Mouse (Mus musculus) WW6 (cell line): ENCODE results near the gene Ssxb1.
"Not testable (repeated sequence)": the region's sequence is repeated elsewhere in the genome, so short reads cannot be mapped to it uniquely, and the experiment has no call there.

Experiments used
- DNase-seq: peaks from one replicate; pipeline ENCODE4 v3.0.0-alpha.2; 2013; ENCODE audit warnings: low read depth, low spot score

Ssxb1 gene

GRCm38 (mm10) chrX:8413005-8413404 lies at the start of gene Ssxb1:
Ssxb1 (plus strand) TSS chrX:8413305.
- not testable (repeated sequence) for DNase-seq

GRCm38 (mm10) chrX:8366678-8367077 lies 46.4 kb upstream of the Ssxb1 start, which contains the start of gene Ssxb9:
Ssxb9 (plus strand) TSS chrX:8366978.
- not testable (repeated sequence) for DNase-seq

GRCm38 (mm10) chrX:8461626-8462025 lies 48.5 kb downstream of the Ssxb1 start, which contains the start of gene Ssxb2:
Ssxb2 (minus strand) TSS chrX:8461726.
- DNase-seq: not testable (repeated sequence)
